Mouse (Mus musculus): ENCODE measurements around the gene Prpf3.
A peak's percentile ranks its signal among the peaks of the same experiment; 100 is the strongest.
"Not testable (repeated sequence)": the region's sequence is repeated elsewhere in the genome, so short reads cannot be mapped to it uniquely, and the experiment has no call there.

Prpf3 gene

GRCm38 (mm10) chr3:95855502-95856089 is at the start of gene Prpf3:
Gene Prpf3 (minus strand): TSS chr3:95855885.
- DNase-seq (ENCODE audit: low spot score), result peak; percentile 95

- DNase-seq (ENCODE audit: low spot score), result peak; percentile 34
Observed at GRCm38 (mm10) chr3:95904568-95904967, 48.9 kb upstream of the Prpf3 start, which contains the start of gene Car14. Gene Car14 (minus strand): TSS chr3:95904691.

- DNase-seq (ENCODE audit: low spot score), result no peak
Observed at GRCm38 (mm10) chr3:95903753-95904502, 48.2 kb upstream of the Prpf3 start.

- DNase-seq (ENCODE audit: low spot score), result no peak
Observed at GRCm38 (mm10) chr3:95902643-95903042, 47.0 kb upstream of the Prpf3 start.

GRCm38 (mm10) chr3:95902373-95902625 is 46.6 kb upstream of the Prpf3 start:
- DNase-seq (ENCODE audit: low spot score), result no peak

- DNase-seq (ENCODE audit: low spot score), result no peak
Observed at GRCm38 (mm10) chr3:95901616-95902372, 46.1 kb upstream of the Prpf3 start.

- DNase-seq (ENCODE audit: low spot score), result peak; percentile 64
Observed at GRCm38 (mm10) chr3:95899800-95900524, 44.3 kb upstream of the Prpf3 start.

GRCm38 (mm10) chr3:95895501-95895900 is 39.8 kb upstream of the Prpf3 start:
- DNase-seq (ENCODE audit: low spot score), result not testable (repeated sequence)

- peak; percentile 77 for DNase-seq (ENCODE audit: low spot score)
Observed at GRCm38 (mm10) chr3:95894317-95895160, 38.9 kb upstream of the Prpf3 start.

GRCm38 (mm10) chr3:95893606-95894316 is 38.1 kb upstream of the Prpf3 start, which contains the start of gene Aph1a:
Gene Aph1a (plus strand): TSS chr3:95893969.
- DNase-seq (ENCODE audit: low spot score), result peak; percentile 97

GRCm38 (mm10) chr3:95893126-95893525 is 37.4 kb upstream of the Prpf3 start:
- no peak for DNase-seq (ENCODE audit: low spot score)

- peak; percentile 60 for DNase-seq (ENCODE audit: low spot score)
Observed at GRCm38 (mm10) chr3:95892066-95893052, 36.7 kb upstream of the Prpf3 start.

GRCm38 (mm10) chr3:95891211-95892065 is 35.8 kb upstream of the Prpf3 start, which contains the start of gene BC028528:
Gene BC028528 (minus strand): TSS chr3:95892005.
- DNase-seq (ENCODE audit: low spot score), result no peak

GRCm38 (mm10) chr3:95889664-95890063 is 34.0 kb upstream of the Prpf3 start:
- no peak for DNase-seq (ENCODE audit: low spot score)

GRCm38 (mm10) chr3:95887596-95887995 is 31.9 kb upstream of the Prpf3 start:
- no peak for DNase-seq (ENCODE audit: low spot score)

- no peak for DNase-seq (ENCODE audit: low spot score)
Observed at GRCm38 (mm10) chr3:95884400-95884799, 28.7 kb upstream of the Prpf3 start.

- peak; percentile 60 for DNase-seq (ENCODE audit: low spot score)
Observed at GRCm38 (mm10) chr3:95882816-95883425, 27.2 kb upstream of the Prpf3 start.
